Mouse (Mus musculus) hindbrain, embryonic 10.5 days (tissue): ENCODE measurements around the gene Naip6. TPM values are rescaled to one million over a fixed set of nuclear protein-coding genes. Genes with fewer than 3 reads are reported as not detected.
"Not testable (repeated sequence)": the region's sequence is repeated elsewhere in the genome, so short reads cannot be mapped to it uniquely, and the experiment has no call there.

Experiments used
- DNase-seq: peaks from one replicate; pipeline ENCODE4 v3.0.0-alpha.2; 2017; ENCODE audit warnings: low spot score
- H3K27ac ChIP-seq: fragments of 300-500 bp; sonication (generic); 2 replicates; pipeline ENCODE4 v1.5.1; 2016; ENCODE audit warnings: mild to moderate bottlenecking, moderate library complexity
- H3K27me3 ChIP-seq: fragments of 300-500 bp; sonication (generic); 2 replicates; pipeline ENCODE4 v1.6.1; 2016; ENCODE audit warnings: mild to moderate bottlenecking; ENCODE audit not compliant: poor library complexity, insufficient read depth, severe bottlenecking
- H3K36me3 ChIP-seq: fragments of 300-500 bp; sonication (generic); 2 replicates; pipeline ENCODE4 v1.6.1; 2016; ENCODE audit warnings: mild to moderate bottlenecking, moderate library complexity
- H3K4me1 ChIP-seq: fragments of 300-500 bp; sonication (generic); replicated peaks from 2 replicates; pipeline ENCODE4 v1.6.1; 2016; ENCODE audit warnings: mild to moderate bottlenecking
- H3K4me3 ChIP-seq: fragments of 300-500 bp; sonication (generic); 2 replicates; pipeline ENCODE4 v1.5.1; 2016; ENCODE audit warnings: mild to moderate bottlenecking, moderate library complexity
- H3K9me3 ChIP-seq: fragments of 300-500 bp; sonication (generic); 2 replicates; pipeline ENCODE4 v1.6.1; 2016; ENCODE audit warnings: mild to moderate bottlenecking, moderate library complexity
- WGBS: fragments of 180-500 bp; shearing (Covaris S2); methylation state at CpG from one replicate; pipeline ENCODE4 v1.1.7; 2016; 5-methylcytosine and 5-hydroxymethylcytosine counted together
- polyA plus RNA-seq: library from polyadenylated mRNA; unstranded; fragments of >200 nt; fragmentation: Nextera tagmentation; extraction: Ambion mirVana; gene quantifications from 2 replicates; pipeline ENCODE4 v1.2.1, GENCODE M21; 2016

Naip6 gene
- 0.06 and 0.10 TPM in 2 replicates for polyA plus RNA-seq

GRCm38 (mm10) chr13:100317256-100317893 is at the start of gene Naip6:
Naip6 (minus strand) TSS chr13:100317674.
- DNase-seq, H3K27me3 ChIP-seq, H3K4me1 ChIP-seq, H3K27ac ChIP-seq, H3K4me3 ChIP-seq, H3K36me3 ChIP-seq, H3K9me3 ChIP-seq: not testable (repeated sequence)
- WGBS: 72% methylated on average over 6 of the region's 6 CpGs

DNA sequence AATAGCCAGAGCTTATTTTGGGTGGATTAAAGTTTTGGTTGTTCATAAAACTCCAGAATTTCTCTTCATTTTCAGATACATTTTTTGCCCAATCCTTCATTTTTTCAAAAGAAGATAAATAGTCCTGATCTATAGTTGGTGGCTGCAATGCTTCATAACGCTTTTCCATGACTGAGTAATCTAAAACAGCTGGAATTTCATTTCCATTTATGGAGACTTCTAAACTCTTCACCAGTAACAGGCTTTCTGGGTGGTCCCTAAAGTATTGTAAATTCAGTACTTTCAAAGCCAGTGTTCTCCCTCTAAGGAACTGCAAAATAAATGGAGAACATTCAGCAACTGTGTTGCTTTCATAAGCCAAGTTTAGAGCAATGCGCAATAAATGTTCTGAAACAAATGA is 34.8 kb upstream of the Naip6 start:
- H3K27ac ChIP-seq, H3K9me3 ChIP-seq, DNase-seq, H3K4me1 ChIP-seq, H3K4me3 ChIP-seq, H3K36me3 ChIP-seq, H3K27me3 ChIP-seq: not testable (repeated sequence)
- WGBS: 79% methylated on average over 2 of the region's 2 CpGs

DNA sequence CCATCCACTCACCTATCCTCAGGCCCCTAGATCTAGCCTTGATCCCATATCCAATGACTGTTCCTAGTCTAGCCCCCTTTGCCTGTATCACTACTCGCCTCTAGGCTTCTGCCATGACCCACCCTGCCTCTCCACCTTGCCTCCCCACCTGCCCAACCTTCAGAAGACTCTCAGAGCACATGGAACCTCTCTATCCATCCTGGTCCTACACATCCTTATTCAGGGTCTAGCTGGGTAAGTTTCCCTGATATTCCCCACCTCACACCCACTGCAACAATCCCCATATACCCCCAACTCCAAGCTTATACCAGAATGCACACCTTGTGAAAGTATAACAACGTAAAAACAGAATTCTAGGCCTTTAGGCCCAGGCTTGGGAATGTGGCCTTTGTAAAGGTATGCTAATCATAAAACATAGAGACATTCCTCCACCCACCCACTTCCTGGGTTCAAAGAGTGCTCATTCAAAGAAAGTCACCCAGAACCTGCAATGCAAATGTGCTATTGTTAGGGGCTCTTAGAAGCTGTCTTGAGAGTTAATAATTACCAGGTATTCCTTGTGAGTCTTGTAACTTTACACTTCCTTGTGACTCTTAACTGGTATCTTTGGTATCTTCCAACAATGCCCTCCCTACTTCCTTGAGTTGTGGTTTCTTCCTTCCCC is 32.2 kb upstream of the Naip6 start:
- not testable (repeated sequence) for H3K9me3 ChIP-seq, H3K36me3 ChIP-seq, H3K27me3 ChIP-seq, H3K27ac ChIP-seq, H3K4me1 ChIP-seq, H3K4me3 ChIP-seq, DNase-seq
- WGBS: 71% methylated on average over 1 of the region's 2 CpGs

DNA sequence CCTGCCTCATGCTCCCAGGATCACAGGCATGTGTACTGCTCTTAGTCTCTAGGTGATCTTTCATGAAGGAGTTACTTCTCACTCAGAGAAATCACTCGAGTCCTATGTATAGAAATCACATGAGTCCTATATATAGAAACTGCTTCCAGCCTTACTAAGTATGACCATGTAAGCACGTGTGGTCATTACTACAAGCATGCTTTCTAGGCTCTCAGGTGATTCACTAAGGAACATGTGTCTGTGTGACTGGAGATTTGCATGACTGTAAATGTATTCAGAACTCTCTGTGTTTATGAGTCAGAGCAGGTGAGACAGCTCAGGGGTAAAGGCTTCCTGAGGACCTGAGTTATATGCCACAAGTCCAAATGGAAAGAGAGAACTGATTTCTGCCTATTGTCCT is 24.3 kb upstream of the Naip6 start:
- H3K9me3 ChIP-seq: no peaks in the 10 kb centered on the region
- 83% methylated on average over 2 of the region's 2 CpGs for WGBS
- H3K4me3 ChIP-seq: no peak overlapping the region
- no peaks in the 10 kb centered on the region for H3K36me3 ChIP-seq
- no peaks in the 10 kb centered on the region for H3K4me1 ChIP-seq
- H3K27me3 ChIP-seq: no peaks in the 10 kb centered on the region
- no peak overlapping the region for H3K27ac ChIP-seq
- no peak for DNase-seq

GRCm38 (mm10) chr13:100331728-100332127 is 14.3 kb upstream of the Naip6 start:
- H3K36me3 ChIP-seq, H3K4me1 ChIP-seq, H3K4me3 ChIP-seq, DNase-seq, H3K27ac ChIP-seq, H3K9me3 ChIP-seq, H3K27me3 ChIP-seq: not testable (repeated sequence)
- WGBS: 49% methylated on average over 5 of the region's 5 CpGs

DNA sequence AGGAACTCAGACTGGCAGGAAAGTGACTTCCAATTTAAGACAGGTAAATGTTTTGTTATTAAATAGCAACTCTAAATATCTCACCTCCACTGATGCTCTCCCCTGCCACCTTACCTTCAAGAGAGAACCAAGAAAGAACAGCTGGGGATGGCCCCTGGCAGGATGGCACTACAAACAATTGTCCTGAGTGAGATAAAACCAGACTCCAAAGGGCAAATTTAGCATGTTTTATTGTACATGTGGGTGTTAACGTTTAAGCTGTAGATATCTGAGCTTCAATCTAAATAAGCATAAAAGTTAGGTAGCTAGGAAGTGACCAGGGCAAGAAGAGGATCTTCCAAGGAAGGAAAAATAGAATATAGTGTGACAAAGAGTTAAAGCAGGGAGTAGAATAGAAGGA is 11.4 kb upstream of the Naip6 start:
- DNase-seq, H3K27me3 ChIP-seq: not testable (repeated sequence)
- WGBS: 33% methylated on average over 1 of the region's 1 CpGs

DNA sequence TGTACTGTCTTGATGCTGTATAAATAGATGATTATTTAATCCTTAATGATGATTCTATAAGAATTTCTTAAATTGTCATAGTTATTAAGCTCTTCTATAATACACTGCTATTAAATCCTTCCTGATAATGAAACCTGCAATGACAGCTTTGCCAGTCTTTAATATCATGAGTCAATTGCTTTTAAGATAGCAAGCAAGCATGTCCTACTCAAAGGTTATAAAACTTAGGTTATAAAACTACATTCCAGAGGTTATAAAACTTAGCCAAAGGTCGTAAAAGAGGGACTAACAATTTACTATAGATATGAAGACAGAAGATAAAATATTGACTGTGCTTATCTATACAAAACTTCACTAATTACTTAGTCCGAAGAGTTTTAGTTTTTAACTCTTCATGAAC is 10.6 kb upstream of the Naip6 start:
- H3K9me3 ChIP-seq, H3K4me1 ChIP-seq, H3K27ac ChIP-seq, H3K4me3 ChIP-seq, DNase-seq, H3K27me3 ChIP-seq, H3K36me3 ChIP-seq: not testable (repeated sequence)
- 82% methylated on average over 2 of the region's 2 CpGs for WGBS

More for the DNA sequence above, 11.4 kb upstream of the Naip6 start:
- H3K4me3 ChIP-seq, H3K4me1 ChIP-seq, H3K36me3 ChIP-seq, H3K9me3 ChIP-seq, H3K27ac ChIP-seq: not testable (repeated sequence)

GRCm38 (mm10) chr13:100322266-100322837 is 4.9 kb upstream of the Naip6 start:
- H3K27me3 ChIP-seq, H3K27ac ChIP-seq, H3K36me3 ChIP-seq, H3K4me3 ChIP-seq, DNase-seq, H3K4me1 ChIP-seq, H3K9me3 ChIP-seq: not testable (repeated sequence)
- WGBS: 91% methylated on average over 3 of the region's 3 CpGs

- DNase-seq: no peak
- no peak overlapping the region for H3K27ac ChIP-seq
- no peaks in the 10 kb centered on the region for H3K4me1 ChIP-seq
- H3K36me3 ChIP-seq: no peaks in the 10 kb centered on the region
- no peaks in the 10 kb centered on the region for H3K27me3 ChIP-seq
- 84% methylated on average over 1 of the region's 1 CpGs for WGBS
- no peaks in the 10 kb centered on the region for H3K9me3 ChIP-seq
- H3K4me3 ChIP-seq: no peak overlapping the region
Observed at GRCm38 (mm10) chr13:100284611-100285010, 32.9 kb downstream of the Naip6 start.

- not testable (repeated sequence) for H3K27me3 ChIP-seq, DNase-seq, H3K36me3 ChIP-seq, H3K4me1 ChIP-seq, H3K27ac ChIP-seq, H3K9me3 ChIP-seq, H3K4me3 ChIP-seq
- no CpG with 5 or more reads among the region's 1 CpGs for WGBS
Observed at GRCm38 (mm10) chr13:100271474-100272132, 45.9 kb downstream of the Naip6 start.

- H3K27me3 ChIP-seq, H3K36me3 ChIP-seq, DNase-seq, H3K27ac ChIP-seq, H3K9me3 ChIP-seq, H3K4me3 ChIP-seq, H3K4me1 ChIP-seq: not testable (repeated sequence)
- 83% methylated on average over 2 of the region's 2 CpGs for WGBS
Observed at GRCm38 (mm10) chr13:100256996-100257395, 60.5 kb downstream of the Naip6 start.

DNA sequence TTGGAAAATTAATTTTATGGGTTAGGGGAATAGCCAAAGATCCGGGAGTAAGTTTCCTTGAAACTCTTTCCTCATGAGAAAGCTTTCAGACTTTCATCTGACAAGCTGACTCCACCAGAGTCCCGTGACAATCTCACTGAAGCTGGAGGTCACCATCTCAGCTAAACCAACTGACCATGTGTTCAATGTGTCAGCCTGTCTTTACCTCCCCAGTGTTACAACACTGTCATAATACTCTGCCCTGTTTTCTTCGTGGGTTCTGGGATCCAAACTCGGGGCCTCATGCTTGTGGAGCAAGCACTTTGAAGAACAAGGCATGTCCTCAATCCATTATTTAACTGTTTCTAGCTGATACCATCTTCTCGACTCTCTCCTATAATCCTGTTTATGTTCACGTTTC is 61.5 kb downstream of the Naip6 start:
- not testable (repeated sequence) for H3K36me3 ChIP-seq, H3K4me3 ChIP-seq, H3K27ac ChIP-seq, H3K27me3 ChIP-seq, H3K9me3 ChIP-seq, H3K4me1 ChIP-seq, DNase-seq
- 87% methylated on average over 6 of the region's 6 CpGs for WGBS

- H3K9me3 ChIP-seq, DNase-seq, H3K4me3 ChIP-seq, H3K36me3 ChIP-seq, H3K27me3 ChIP-seq, H3K4me1 ChIP-seq, H3K27ac ChIP-seq: not testable (repeated sequence)
- WGBS: 80% methylated on average over 2 of the region's 2 CpGs
Observed at GRCm38 (mm10) chr13:100251897-100252296, 65.6 kb downstream of the Naip6 start.
